Mouse (Mus musculus): ENCODE measurements at regions not wholly inside any gene's neighbourhood (a gene's known extent, or its start where the extent isn't known, plus 50 kb on each side); places are given as distances from the start of the nearest gene placed in this dataset.
A peak's percentile ranks its signal among the peaks of the same experiment; 100 is the strongest.

- H3K4me1 ChIP-seq (replicated peaks; ENCODE audit: control insufficient read depth, insufficient read depth, low read length) = no peaks in the 10 kb centered on the region
- H3K36me3 ChIP-seq (ENCODE audit: control insufficient read depth, insufficient read depth) = no peaks in the 10 kb centered on the region
- H3K9me3 ChIP-seq (ENCODE audit: control insufficient read depth, low read length) = no peaks in the 10 kb centered on the region
- WGBS = 97% methylated on average over 2 of the region's 2 CpGs
- no peak overlapping the region for H3K9ac ChIP-seq (replicated peaks; ENCODE audit: low read depth, low read length)
- no peak overlapping the region for H3K4me3 ChIP-seq (replicated peaks; ENCODE audit: low read length)
- ATAC-seq = no peak
- no peak overlapping the region for H3K27ac ChIP-seq (ENCODE audit: low read length)
- no peaks in the 10 kb centered on the region for H3K27me3 ChIP-seq (replicated peaks; ENCODE audit: control insufficient read depth, insufficient read depth, low read length)
- H3K4me2 ChIP-seq (ENCODE audit: low read length) = no peak overlapping the region
These were observed 296.4 kb downstream of the Nup35 start for GRCm38 (mm10) chr2:80913478-80913877.

- WGBS = 76% methylated on average over 3 of the region's 3 CpGs
- no peaks in the 10 kb centered on the region for H3K9me3 ChIP-seq (ENCODE audit: control insufficient read depth, low read length)
- ATAC-seq = no peak
These were observed 328.5 kb downstream of the Nup35 start for GRCm38 (mm10) chr2:80945521-80945920.

GRCm38 (mm10) chr2:80966766-80967165 is 349.7 kb downstream of the Nup35 start:
- Histone ChIP-seq H3K4me1 (replicated peaks; ENCODE audit: control insufficient read depth, insufficient read depth, low read length) (0 out of 2 replicates have a peak, but pooled peaks cover 2% of the 10 kb centered on the region), H3K4me2 (ENCODE audit: low read length) (no peak overlapping the region), H3K9me3 (ENCODE audit: control insufficient read depth, low read length) (no peaks in the 10 kb centered on the region), H3K27me3 (replicated peaks; ENCODE audit: control insufficient read depth, insufficient read depth, low read length) (no peaks in the 10 kb centered on the region), H3K27ac (ENCODE audit: low read length) (no peak overlapping the region), H3K4me3 (replicated peaks; ENCODE audit: low read length) (no peak overlapping the region), H3K9ac (replicated peaks; ENCODE audit: low read depth, low read length) (no peak overlapping the region), H3K36me3 (ENCODE audit: control insufficient read depth, insufficient read depth) (no peaks in the 10 kb centered on the region)
- 87% methylated on average over 5 of the region's 5 CpGs for WGBS
- no peak for ATAC-seq

More at GRCm38 (mm10) chr2:80945521-80945920, 328.5 kb downstream of the Nup35 start:
- Histone ChIP-seq H3K27ac (ENCODE audit: low read length) (no peak overlapping the region), H3K9ac (replicated peaks; ENCODE audit: low read depth, low read length) (no peak overlapping the region), H3K4me3 (replicated peaks; ENCODE audit: low read length) (no peak overlapping the region), H3K27me3 (replicated peaks; ENCODE audit: control insufficient read depth, insufficient read depth, low read length) (no peaks in the 10 kb centered on the region), H3K4me2 (ENCODE audit: low read length) (no peak overlapping the region), H3K36me3 (ENCODE audit: control insufficient read depth, insufficient read depth) (no peaks in the 10 kb centered on the region), H3K4me1 (replicated peaks; ENCODE audit: control insufficient read depth, insufficient read depth, low read length) (no peaks in the 10 kb centered on the region)

- H3K27me3 ChIP-seq (replicated peaks; ENCODE audit: control insufficient read depth, insufficient read depth, low read length) = no peaks in the 10 kb centered on the region
- ATAC-seq = peak; percentile 72; the same call in 1 of the 2 replicates
- H3K36me3 ChIP-seq (ENCODE audit: control insufficient read depth, insufficient read depth) = no peaks in the 10 kb centered on the region
- no peaks in the 10 kb centered on the region for H3K9me3 ChIP-seq (ENCODE audit: control insufficient read depth, low read length)
- 0 out of 2 replicates have a peak, but pooled peaks cover 2% of the 10 kb centered on the region for H3K4me1 ChIP-seq (replicated peaks; ENCODE audit: control insufficient read depth, insufficient read depth, low read length)
- H3K27ac ChIP-seq (ENCODE audit: low read length) = no peak overlapping the region
- no peak overlapping the region for H3K4me3 ChIP-seq (replicated peaks; ENCODE audit: low read length)
- H3K9ac ChIP-seq (replicated peaks; ENCODE audit: low read depth, low read length) = no peak overlapping the region
- 74% methylated on average over 11 of the region's 11 CpGs for WGBS
- H3K4me2 ChIP-seq (ENCODE audit: low read length) = no peak overlapping the region
These were observed 350.2 kb downstream of the Nup35 start for GRCm38 (mm10) chr2:80967260-80967659.

- Histone ChIP-seq H3K4me2 (ENCODE audit: low read length) (no peak overlapping the region), H3K4me1 (replicated peaks; ENCODE audit: control insufficient read depth, insufficient read depth, low read length) (0 out of 2 replicates have a peak, but pooled peaks cover 2% of the 10 kb centered on the region), H3K27me3 (replicated peaks; ENCODE audit: control insufficient read depth, insufficient read depth, low read length) (no peaks in the 10 kb centered on the region), H3K36me3 (ENCODE audit: control insufficient read depth, insufficient read depth) (no peaks in the 10 kb centered on the region), H3K9ac (replicated peaks; ENCODE audit: low read depth, low read length) (no peak overlapping the region), H3K4me3 (replicated peaks; ENCODE audit: low read length) (no peak overlapping the region), H3K27ac (ENCODE audit: low read length) (no peak overlapping the region), H3K9me3 (ENCODE audit: control insufficient read depth, low read length) (no peaks in the 10 kb centered on the region)
- peak; percentile 45; the same call in 1 of the 2 replicates for ATAC-seq
- WGBS = 52% methylated on average over 5 of the region's 5 CpGs
These were observed 352.3 kb downstream of the Nup35 start for GRCm38 (mm10) chr2:80969354-80969753.

- no peaks in the 10 kb centered on the region for H3K9me3 ChIP-seq (ENCODE audit: control insufficient read depth, low read length)
- no peak overlapping the region for H3K4me3 ChIP-seq (replicated peaks; ENCODE audit: low read length)
- H3K4me2 ChIP-seq (ENCODE audit: low read length) = no peak overlapping the region
- WGBS = 85% methylated on average over 2 of the region's 2 CpGs
- no peak overlapping the region for H3K9ac ChIP-seq (replicated peaks; ENCODE audit: low read depth, low read length)
- H3K27me3 ChIP-seq (replicated peaks; ENCODE audit: control insufficient read depth, insufficient read depth, low read length) = no peaks in the 10 kb centered on the region
- H3K4me1 ChIP-seq (replicated peaks; ENCODE audit: control insufficient read depth, insufficient read depth, low read length) = 0 out of 2 replicates have a peak, but pooled peaks cover 2% of the 10 kb centered on the region
- H3K36me3 ChIP-seq (ENCODE audit: control insufficient read depth, insufficient read depth) = no peaks in the 10 kb centered on the region
- no peak overlapping the region for H3K27ac ChIP-seq (ENCODE audit: low read length)
- ATAC-seq = no peak
These were observed 356.2 kb downstream of the Nup35 start for GRCm38 (mm10) chr2:80973217-80973616.

GRCm38 (mm10) chr2:80998296-80998695 is 381.3 kb downstream of the Nup35 start:
- no peak for ATAC-seq
- H3K9ac ChIP-seq (replicated peaks; ENCODE audit: low read depth, low read length) = no peak overlapping the region
- no peaks in the 10 kb centered on the region for H3K9me3 ChIP-seq (ENCODE audit: control insufficient read depth, low read length)
- no peak overlapping the region for H3K27ac ChIP-seq (ENCODE audit: low read length)
- no peak overlapping the region for H3K4me3 ChIP-seq (replicated peaks; ENCODE audit: low read length)
- 83% methylated on average over 1 of the region's 1 CpGs for WGBS
- H3K4me1 ChIP-seq (replicated peaks; ENCODE audit: control insufficient read depth, insufficient read depth, low read length) = no peaks in the 10 kb centered on the region
- no peaks in the 10 kb centered on the region for H3K36me3 ChIP-seq (ENCODE audit: control insufficient read depth, insufficient read depth)
- H3K4me2 ChIP-seq (ENCODE audit: low read length) = no peak overlapping the region
- H3K27me3 ChIP-seq (replicated peaks; ENCODE audit: control insufficient read depth, insufficient read depth, low read length) = no peaks in the 10 kb centered on the region

- H3K27ac ChIP-seq (ENCODE audit: low read length) = no peak overlapping the region
- H3K4me3 ChIP-seq (replicated peaks; ENCODE audit: low read length) = no peak overlapping the region
- no peaks in the 10 kb centered on the region for H3K4me1 ChIP-seq (replicated peaks; ENCODE audit: control insufficient read depth, insufficient read depth, low read length)
- no peak overlapping the region for H3K9ac ChIP-seq (replicated peaks; ENCODE audit: low read depth, low read length)
- no peak overlapping the region for H3K4me2 ChIP-seq (ENCODE audit: low read length)
- ATAC-seq = no peak
- no peaks in the 10 kb centered on the region for H3K9me3 ChIP-seq (ENCODE audit: control insufficient read depth, low read length)
- 88% methylated on average over 11 of the region's 11 CpGs for WGBS
- no peaks in the 10 kb centered on the region for H3K36me3 ChIP-seq (ENCODE audit: control insufficient read depth, insufficient read depth)
- H3K27me3 ChIP-seq (replicated peaks; ENCODE audit: control insufficient read depth, insufficient read depth, low read length) = no peaks in the 10 kb centered on the region
These were observed 390.0 kb downstream of the Nup35 start for GRCm38 (mm10) chr2:81007071-81007470.

GRCm38 (mm10) chr2:81023620-81024019 is 406.6 kb downstream of the Nup35 start:
- ATAC-seq = no peak
- Histone ChIP-seq H3K9ac (replicated peaks; ENCODE audit: low read depth, low read length) (no peak overlapping the region), H3K4me2 (ENCODE audit: low read length) (no peak overlapping the region), H3K27ac (ENCODE audit: low read length) (no peak overlapping the region), H3K4me1 (replicated peaks; ENCODE audit: control insufficient read depth, insufficient read depth, low read length) (no peaks in the 10 kb centered on the region), H3K9me3 (ENCODE audit: control insufficient read depth, low read length) (no peaks in the 10 kb centered on the region), H3K4me3 (replicated peaks; ENCODE audit: low read length) (no peak overlapping the region), H3K27me3 (replicated peaks; ENCODE audit: control insufficient read depth, insufficient read depth, low read length) (no peaks in the 10 kb centered on the region), H3K36me3 (ENCODE audit: control insufficient read depth, insufficient read depth) (no peaks in the 10 kb centered on the region)
- 89% methylated on average over 3 of the region's 3 CpGs for WGBS
